Mouse (Mus musculus) forebrain, embryonic 10.5 days (tissue): ENCODE data around the gene Ptpn9. TPM values are rescaled to one million over a fixed set of nuclear protein-coding genes. Genes with fewer than 3 reads are reported as not detected.
A peak's percentile ranks its signal among the peaks of the same experiment; 100 is the strongest.

ENCODE experiments used
- DNase-seq: peaks from one replicate; pipeline ENCODE4 v3.0.0-alpha.2; 2017; ENCODE audit warnings: low spot score; ENCODE audit errors: extremely low spot score
- H3K27ac ChIP-seq: fragments of 300-500 bp; sonication (generic); 2 replicates; pipeline ENCODE4 v1.5.1; 2016; ENCODE audit warnings: mild to moderate bottlenecking
- H3K27me3 ChIP-seq: fragments of 300-500 bp; sonication (generic); 2 replicates; pipeline ENCODE4 v1.6.1; 2016; ENCODE audit warnings: mild to moderate bottlenecking; ENCODE audit not compliant: poor library complexity, severe bottlenecking
- H3K36me3 ChIP-seq: fragments of 300-500 bp; sonication (generic); replicated peaks from 2 replicates; pipeline ENCODE4 v1.6.1; 2016; ENCODE audit warnings: mild to moderate bottlenecking, moderate library complexity
- H3K4me1 ChIP-seq: fragments of 300-500 bp; sonication (generic); 2 replicates; pipeline ENCODE4 v1.6.1; 2016
- H3K4me3 ChIP-seq: fragments of 300-500 bp; sonication (generic); 2 replicates; pipeline ENCODE4 v1.5.1; 2016; ENCODE audit warnings: mild to moderate bottlenecking, moderate library complexity
- H3K9me3 ChIP-seq: fragments of 300-500 bp; sonication (generic); 2 replicates; pipeline ENCODE4 v1.6.1; 2016; ENCODE audit warnings: mild to moderate bottlenecking, moderate library complexity
- WGBS: fragments of 180-500 bp; shearing (Covaris S2); methylation state at CpG from one replicate; pipeline ENCODE4 v1.1.7; 2016; 5-methylcytosine and 5-hydroxymethylcytosine counted together
- polyA plus RNA-seq: library from polyadenylated mRNA; unstranded; fragments of >200 nt; fragmentation: Nextera tagmentation; extraction: Ambion mirVana; gene quantifications from 2 replicates; pipeline ENCODE4 v1.2.1, GENCODE M21; 2016

Ptpn9 gene
- polyA plus RNA-seq, 1 experiment from 2014 or later, result 20.2 TPM

- under 1% methylated on average over 69 of the region's 72 CpGs for WGBS
- Histone ChIP-seq H3K27me3 (no peaks in the 10 kb centered on the region), H3K9me3 (no peaks in the 10 kb centered on the region), H3K27ac (peak overlapping the region; percentile 97), H3K4me3 (peak overlapping the region; percentile 94), H3K4me1 (peaks cover 29% of the 10 kb centered on the region), H3K36me3 (peaks cover 15% of the 10 kb centered on the region)
- peak; percentile 83 for DNase-seq
Measured at GRCm38 (mm10) chr9:57076701-57077660, 82.3 kb downstream of the Ptpn9 start.

- peaks cover 10% of the 10 kb centered on the region for H3K4me1 ChIP-seq
- 87% methylated on average over 3 of the region's 3 CpGs for WGBS
- peaks cover 57% of the 10 kb centered on the region for H3K36me3 ChIP-seq
- H3K9me3 ChIP-seq, result no peaks in the 10 kb centered on the region
- DNase-seq, result no peak
- no peaks in the 10 kb centered on the region for H3K27me3 ChIP-seq
- no peak overlapping the region for H3K27ac ChIP-seq
- H3K4me3 ChIP-seq, result no peak overlapping the region
Measured at GRCm38 (mm10) chr9:57082236-57082635, 87.5 kb downstream of the Ptpn9 start.

Other genes with a start within 250 kb of the Ptpn9 start
- 0.74 and 0.77 TPM in 2 replicates for gene Lingo1, start 198.5 kb upstream of the Ptpn9 start, polyA plus RNA-seq
- not detected in 2 replicates for gene Odf3l1, start 130.2 kb upstream of the Ptpn9 start, polyA plus RNA-seq
- gene Cspg4, start 129.9 kb upstream of the Ptpn9 start, polyA plus RNA-seq, result 0.88 and 1.1 TPM in 2 replicates
- gene Snx33, start 66.6 kb upstream of the Ptpn9 start, polyA plus RNA-seq, result 8.6 and 9.9 TPM in 2 replicates
- 62.6 and 72.1 TPM in 2 replicates for gene Imp3, start 57.4 kb upstream of the Ptpn9 start, polyA plus RNA-seq
- 28.9 and 29.3 TPM in 2 replicates for gene Snupn, start 44.0 kb upstream of the Ptpn9 start, polyA plus RNA-seq
- 53.9 and 54.5 TPM in 2 replicates for gene Sin3a, start 77.1 kb downstream of the Ptpn9 start, polyA plus RNA-seq
- 63.3 and 68.8 TPM in 2 replicates for gene Man2c1, start 135.8 kb downstream of the Ptpn9 start, polyA plus RNA-seq
- gene Neil1, start 153.4 kb downstream of the Ptpn9 start, polyA plus RNA-seq, result 5.6 and 6.0 TPM in 2 replicates
- 106 and 111 TPM in 2 replicates for gene Commd4, start 163.4 kb downstream of the Ptpn9 start, polyA plus RNA-seq
- 0.05 TPM in 1 of 2 replicates, not detected in the other for gene Trcg1, start 241.6 kb downstream of the Ptpn9 start, polyA plus RNA-seq